Mouse (Mus musculus) lung, postnatal 36 days (tissue): Measurements from ENCODE around the gene Zfp940.

ENCODE experiments used
- DNase-seq: peaks from one replicate; pipeline ENCODE4 v3.0.0; 2022; ENCODE audit warnings: mixed read lengths

The Zfp940 gene

GRCm38 (mm10) chr7:29792906-29793305, 60.6 kb downstream of the Zfp940 start:
- no peak for DNase-seq

DNA sequence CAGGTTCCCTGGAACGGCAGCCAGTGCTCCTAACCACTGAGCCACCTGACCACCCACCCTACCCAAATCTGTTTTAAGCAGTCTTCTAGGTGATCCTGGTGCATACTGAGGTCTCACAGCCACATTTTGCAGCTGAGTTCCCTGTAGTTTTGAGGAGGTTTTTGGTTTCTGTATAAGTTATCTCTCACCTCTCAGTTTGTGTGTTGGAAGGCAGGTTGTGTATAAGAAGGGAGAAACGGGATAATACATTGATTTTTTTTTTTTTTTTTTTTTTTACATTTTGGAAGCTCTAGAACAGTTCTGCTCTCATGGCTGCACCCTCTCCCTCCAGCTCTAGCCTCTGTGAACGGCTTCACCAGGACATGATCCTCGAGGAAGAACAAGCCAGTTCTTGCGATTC, 67.6 kb downstream of the Zfp940 start:
- no peak for DNase-seq

GRCm38 (mm10) chr7:29785023-29785422, 68.4 kb downstream of the Zfp940 start:
- no peak for DNase-seq

DNA sequence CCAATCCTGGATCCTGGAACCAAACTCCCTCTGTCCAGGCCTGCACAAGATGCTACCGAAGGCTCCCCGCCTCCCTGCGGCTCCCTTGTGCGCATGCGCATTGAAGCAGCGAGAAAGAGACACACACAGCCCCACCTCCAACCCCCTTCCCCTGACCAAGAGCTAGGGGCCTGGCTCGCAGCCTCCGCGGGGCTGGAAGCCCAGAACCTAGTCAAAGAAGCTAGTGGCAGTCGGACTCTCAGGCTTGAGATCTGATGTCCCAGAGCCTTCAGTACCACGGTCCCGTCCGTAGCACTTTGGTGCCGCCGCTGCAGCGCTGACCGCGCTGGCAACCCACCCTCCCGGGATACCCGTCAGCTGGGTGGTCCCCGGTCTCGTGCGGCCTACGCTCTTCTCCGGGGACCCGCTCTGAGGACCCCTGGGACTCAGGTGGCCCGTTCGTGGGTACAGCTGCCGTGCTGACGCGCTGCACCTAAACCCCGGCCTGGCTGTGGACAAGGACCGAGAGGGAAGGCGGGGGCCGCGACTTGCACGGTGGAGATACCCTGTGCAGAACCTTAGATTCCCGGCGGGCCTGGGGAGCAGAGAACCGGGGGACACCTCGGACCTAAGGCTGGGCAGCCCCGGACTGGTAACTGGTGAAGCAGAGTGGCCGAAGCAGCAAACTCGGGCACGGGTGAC, 69.5 kb downstream of the Zfp940 start, which contains the start of gene Zfp30:
Gene Zfp30, plus strand, starts transcription at position 128 of the 681 bp plus-strand sequence.
- peak; percentile 83 for DNase-seq
